Mouse (Mus musculus) urinary bladder, postnatal 10 days (tissue): ENCODE measurements around the gene Gpcpd1.
"Not testable (repeated sequence)": the region's sequence is repeated elsewhere in the genome, so short reads cannot be mapped to it uniquely, and the experiment has no call there.

Experiments
- DNase-seq: peaks from one replicate; pipeline ENCODE4 v3.0.0; 2022; ENCODE audit warnings: low spot score

The Gpcpd1 gene

DNA sequence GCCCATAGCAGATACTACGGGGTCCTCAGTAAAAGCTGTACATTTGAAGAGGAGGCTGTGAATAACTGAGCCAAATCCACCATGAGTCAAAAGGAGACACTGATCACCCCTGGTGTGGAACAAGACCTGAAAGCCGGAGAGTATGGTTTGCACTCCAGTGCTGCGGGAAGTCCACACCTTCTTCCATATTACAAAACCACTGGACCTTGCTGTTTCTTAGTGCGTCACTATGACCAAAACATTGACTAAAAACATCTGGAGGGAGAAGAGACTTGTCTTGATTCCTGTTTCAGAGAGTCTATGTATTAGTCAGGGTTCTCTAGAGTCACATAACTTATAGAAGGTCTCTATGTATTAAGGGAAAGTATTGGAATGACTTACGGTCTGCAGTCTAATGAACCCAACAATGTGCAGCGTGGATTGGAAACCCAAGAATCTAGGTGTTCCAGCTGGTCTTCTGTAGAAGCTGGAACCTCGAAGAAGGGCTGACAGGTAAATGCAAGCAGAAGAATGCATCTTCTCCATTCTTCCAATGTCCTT lies at the start of gene Gpcpd1:
Gene Gpcpd1 (minus strand): TSS at position 490 of the 540 bp plus-strand sequence.
- DNase-seq, result no peak

GRCm38 (mm10) chr2:132636534-132636933 lies 49.0 kb upstream of the Gpcpd1 start:
- DNase-seq, result no peak

GRCm38 (mm10) chr2:132628626-132629025 lies 41.1 kb upstream of the Gpcpd1 start:
- DNase-seq, result no peak

DNA sequence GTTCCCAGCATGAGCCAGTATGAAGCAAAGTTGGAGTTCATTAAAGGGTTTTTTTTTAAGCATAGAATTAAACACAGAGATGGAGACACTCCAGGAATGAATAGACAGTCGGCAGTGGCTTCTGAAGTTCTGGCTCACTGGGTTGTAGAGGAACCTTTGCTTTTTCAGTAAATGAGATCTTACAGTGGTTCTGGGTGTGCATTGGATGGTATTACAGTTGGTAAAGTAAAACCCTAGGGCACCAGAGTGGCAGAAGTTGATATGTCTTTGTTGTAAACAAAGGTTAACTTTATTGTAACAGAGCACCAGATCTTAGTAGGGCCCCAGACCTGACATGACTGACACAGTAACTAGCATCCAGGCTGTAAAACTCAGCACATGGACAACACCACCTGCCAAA lies 35.6 kb upstream of the Gpcpd1 start:
- no peak for DNase-seq

GRCm38 (mm10) chr2:132617693-132618092 lies 30.2 kb upstream of the Gpcpd1 start:
- DNase-seq, result no peak

- DNase-seq, result no peak
Observed at GRCm38 (mm10) chr2:132613581-132614188, 26.2 kb upstream of the Gpcpd1 start.

DNA sequence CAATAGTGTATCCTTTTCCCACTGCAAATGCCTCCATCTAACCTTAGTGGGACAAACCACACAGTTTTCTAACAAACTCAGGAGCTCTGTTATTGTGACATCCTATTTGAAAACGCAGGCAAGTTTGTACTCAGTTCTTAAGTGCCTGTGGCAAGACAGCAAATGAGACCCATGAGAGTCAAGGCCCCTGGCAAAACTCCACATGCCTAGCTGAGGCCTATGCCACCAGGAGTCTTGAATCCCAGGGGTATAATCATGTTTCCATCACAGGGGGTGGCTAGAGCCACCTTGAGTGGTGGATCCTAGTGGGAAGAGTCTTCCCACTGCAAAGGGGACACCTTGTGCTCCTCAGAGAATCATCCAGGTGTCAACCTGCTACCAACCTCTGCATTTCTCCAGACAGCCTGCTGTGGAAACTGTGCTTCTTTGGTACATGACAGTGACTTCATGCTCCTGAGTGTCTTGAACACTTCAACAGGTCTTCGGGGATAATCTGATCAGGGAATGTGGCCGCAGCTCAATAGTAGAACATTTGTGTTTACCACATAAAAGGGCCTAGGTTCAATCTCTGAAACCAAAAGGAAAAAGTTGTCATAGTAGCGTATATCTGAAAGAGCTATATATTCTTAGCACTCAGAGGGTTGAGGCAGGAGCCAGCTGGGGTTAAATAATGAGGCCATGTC lies 24.2 kb upstream of the Gpcpd1 start:
- no peak for DNase-seq

- no peak for DNase-seq
Observed at GRCm38 (mm10) chr2:132607141-132608093, 19.9 kb upstream of the Gpcpd1 start.

GRCm38 (mm10) chr2:132605795-132606563 lies 18.4 kb upstream of the Gpcpd1 start:
- DNase-seq, result no peak

GRCm38 (mm10) chr2:132604922-132605321 lies 17.4 kb upstream of the Gpcpd1 start:
- no peak for DNase-seq

- no peak for DNase-seq
Observed at GRCm38 (mm10) chr2:132603706-132604105, 16.2 kb upstream of the Gpcpd1 start.

GRCm38 (mm10) chr2:132601777-132602176 lies 14.2 kb upstream of the Gpcpd1 start:
- DNase-seq, result no peak

DNA sequence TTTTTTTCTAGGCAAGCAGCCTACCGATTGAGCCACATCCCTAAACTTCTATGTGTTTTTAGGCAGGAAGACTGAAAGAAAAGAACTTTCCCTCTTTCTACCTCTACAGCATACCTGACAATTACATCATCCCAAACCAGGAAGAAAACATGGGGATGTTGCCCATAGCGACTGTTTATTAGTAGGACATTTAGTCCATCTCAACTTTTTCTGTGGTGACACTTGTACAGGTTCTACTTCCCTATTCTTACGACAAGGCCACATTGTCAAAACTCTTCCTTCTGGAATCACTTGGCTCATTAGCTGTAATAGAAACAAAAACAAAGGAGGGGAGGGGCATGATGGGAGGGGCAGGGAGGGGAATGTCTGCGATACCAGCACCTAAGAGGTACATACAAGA lies 12.6 kb upstream of the Gpcpd1 start:
- no peak for DNase-seq

GRCm38 (mm10) chr2:132599127-132599526 lies 11.6 kb upstream of the Gpcpd1 start:
- DNase-seq, result no peak

GRCm38 (mm10) chr2:132597866-132598480 lies 10.4 kb upstream of the Gpcpd1 start:
- DNase-seq, result no peak

GRCm38 (mm10) chr2:132597226-132597625 lies 9.7 kb upstream of the Gpcpd1 start:
- DNase-seq, result no peak

DNA sequence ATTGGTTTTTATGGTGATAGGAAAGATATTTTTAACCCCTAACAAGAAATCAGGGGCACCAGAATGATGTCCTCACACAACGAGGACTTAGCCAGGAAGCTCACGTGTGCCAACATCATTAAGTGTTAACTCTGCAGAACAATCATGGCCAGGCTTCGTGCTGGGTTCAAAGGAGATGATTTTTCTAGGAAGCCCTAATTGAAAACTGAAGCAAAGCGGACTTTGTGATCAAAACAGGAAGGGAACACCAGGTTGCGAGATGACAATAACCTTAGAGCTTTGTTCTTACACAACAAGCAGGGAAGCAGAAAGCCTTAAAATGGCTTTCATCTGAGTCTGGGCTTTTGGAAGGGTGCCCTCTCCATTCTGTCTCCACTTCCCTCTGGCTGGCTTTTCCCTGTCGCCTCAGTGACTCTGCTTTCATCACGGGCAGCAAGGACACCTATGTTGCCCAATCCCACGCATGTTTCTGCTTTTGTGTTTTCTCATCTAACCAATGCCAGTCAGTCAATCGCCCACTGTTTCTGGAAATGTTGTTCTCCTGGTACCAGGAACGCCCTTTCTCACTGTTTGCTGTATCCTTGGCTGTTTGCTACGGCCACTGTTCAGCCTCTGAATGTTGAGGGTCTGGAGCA lies 8.2 kb upstream of the Gpcpd1 start:
- no peak for DNase-seq

GRCm38 (mm10) chr2:132592126-132592525 lies 4.6 kb upstream of the Gpcpd1 start:
- no peak for DNase-seq

- DNase-seq, result not testable (repeated sequence)
Observed at GRCm38 (mm10) chr2:132591579-132591978, 4.0 kb upstream of the Gpcpd1 start.

GRCm38 (mm10) chr2:132589906-132590538 lies 2.5 kb upstream of the Gpcpd1 start:
- DNase-seq, result no peak
